Mouse (Mus musculus) B cell, adult 2 months (primary cell): ENCODE results near the gene Gm8206.
A peak's percentile ranks its signal among the peaks of the same experiment; 100 is the strongest.
"Not testable (repeated sequence)": the region's sequence is repeated elsewhere in the genome, so short reads cannot be mapped to it uniquely, and the experiment has no call there.

ENCODE experiments used
- DNase-seq, 2 experiments: peaks; one replicate each; pipeline ENCODE4 v3.0.0; 2022

Gene Gm8206

GRCm38 (mm10) chr14:6093842-6094241 is at the start of gene Gm8206:
TSS of gene Gm8206 (minus strand) at chr14:6093942.
- DNase-seq: not testable (repeated sequence)

DNA sequence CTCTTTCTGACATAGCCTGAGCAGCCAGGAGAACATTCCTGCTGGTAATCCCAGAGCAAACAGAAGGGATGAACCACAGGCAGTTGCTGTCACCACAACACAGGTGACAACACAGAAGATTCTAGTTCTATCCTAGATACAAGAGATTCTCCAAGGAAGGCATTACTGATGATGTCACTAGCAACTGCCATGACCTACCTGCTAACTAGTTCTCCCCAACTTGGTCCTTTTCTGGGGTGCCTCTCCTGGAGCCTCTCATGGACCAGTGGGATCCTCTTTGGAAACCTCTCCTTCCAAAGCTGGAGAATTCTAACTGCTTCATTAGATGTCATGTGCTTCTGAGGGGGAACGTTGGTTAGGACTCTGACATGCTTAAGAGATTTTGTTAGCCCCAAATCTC is 32.0 kb upstream of the Gm8206 start, which contains the start of gene Gm3476:
Gene Gm3476 (minus strand): TSS at position 101 of the 400 bp plus-strand sequence.
- not testable (repeated sequence) for DNase-seq

DNA sequence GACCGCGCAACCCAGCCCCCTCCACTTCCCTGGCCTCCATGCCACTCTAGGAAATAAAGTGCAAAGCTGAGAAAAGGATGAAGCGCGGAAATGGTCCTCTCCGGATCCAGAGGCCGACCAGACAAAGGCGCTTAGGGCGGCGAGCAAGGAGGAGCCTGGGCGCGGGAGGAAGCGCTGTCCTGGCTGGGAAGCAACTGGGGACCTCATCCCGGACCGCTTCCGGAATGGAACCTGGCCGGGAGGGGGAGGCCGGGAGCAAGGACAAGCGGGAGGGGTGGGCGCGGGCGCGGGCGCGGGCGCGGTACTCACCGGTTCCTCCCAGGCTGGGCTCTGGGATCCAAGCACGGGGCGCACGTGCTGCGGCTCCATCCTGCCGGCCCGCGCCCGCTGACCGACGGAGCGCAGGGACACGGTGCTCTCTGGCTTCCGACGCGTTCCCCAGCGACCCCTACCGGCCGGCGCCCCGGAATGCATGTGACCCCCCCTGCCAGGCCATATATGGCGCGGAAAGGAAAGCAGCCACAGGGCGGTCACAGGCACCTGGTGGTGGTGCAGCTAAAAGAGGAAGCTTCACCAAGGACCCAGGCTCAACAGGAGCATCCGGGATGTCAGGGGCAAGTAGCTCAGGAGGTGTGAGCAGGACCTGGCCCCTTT is 14.7 kb upstream of the Gm8206 start, which contains the start of gene Gm3468:
Gene Gm3468 (minus strand): TSS at position 394 of the 654 bp plus-strand sequence.
- DNase-seq: not testable (repeated sequence)

DNA sequence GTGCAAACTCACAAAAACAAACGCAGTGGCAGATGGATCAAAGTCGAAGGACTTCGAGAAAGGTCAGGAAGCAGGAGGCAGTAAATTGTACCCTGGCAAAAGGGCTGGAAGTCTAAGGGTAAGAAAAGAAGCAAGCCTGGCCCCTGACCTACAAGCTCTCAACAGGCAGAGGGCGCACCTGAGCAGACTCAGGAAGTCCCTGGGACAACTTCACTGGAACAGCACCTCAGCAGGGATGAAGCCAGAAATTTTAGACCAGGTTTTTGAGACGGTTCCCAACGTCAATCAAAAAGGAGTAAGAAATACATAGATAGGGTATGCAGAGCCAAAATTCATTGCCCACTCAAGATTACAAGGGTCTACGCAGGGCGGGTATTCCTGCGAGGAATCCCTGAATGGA is 13.8 kb upstream of the Gm8206 start:
- DNase-seq: not testable (repeated sequence)

DNA sequence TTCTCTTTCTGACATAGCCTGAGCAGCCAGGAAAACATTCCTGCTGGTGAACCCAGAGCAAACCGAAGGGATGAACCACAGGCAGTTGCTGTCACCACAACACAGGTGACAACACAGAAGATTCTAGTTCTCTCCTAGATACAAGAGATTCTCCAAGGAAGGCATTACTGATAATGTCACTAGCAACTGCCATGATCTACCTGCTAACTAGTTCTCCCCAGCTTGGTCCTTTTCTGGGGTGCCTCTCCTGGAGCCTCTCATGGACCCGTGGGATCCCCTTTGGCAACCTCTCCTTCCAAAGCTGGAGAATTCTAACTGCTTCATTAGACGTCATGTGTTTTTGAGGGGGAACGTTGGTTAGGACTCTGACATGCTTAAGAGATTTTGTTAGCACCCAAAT is 35.6 kb downstream of the Gm8206 start, which contains the start of gene Gm6337:
Gene Gm6337 (minus strand): TSS at position 101 of the 400 bp plus-strand sequence.
- DNase-seq: not testable (repeated sequence)

DNA sequence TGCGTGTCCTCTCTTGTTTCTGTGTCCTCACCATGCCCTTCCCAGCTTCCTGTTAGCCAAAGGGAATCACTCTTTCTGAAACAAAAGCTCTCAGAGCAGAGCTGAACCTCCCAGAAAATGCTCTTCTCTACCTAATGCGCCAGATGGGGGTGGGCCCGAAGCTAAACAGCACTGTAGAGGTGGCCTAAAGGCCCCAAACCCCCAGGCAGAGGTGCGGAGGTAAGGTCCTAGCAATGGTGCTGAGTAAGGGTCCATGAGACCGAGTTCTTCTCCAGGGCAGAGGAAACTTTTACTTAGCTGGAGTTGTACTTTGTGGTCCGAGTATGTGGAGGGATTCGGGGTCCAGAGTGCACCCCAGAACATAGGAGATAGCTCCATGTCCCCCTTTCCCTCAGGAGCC is 106.6 kb downstream of the Gm8206 start:
- peak; percentile 1 to 5 for DNase-seq

DNA sequence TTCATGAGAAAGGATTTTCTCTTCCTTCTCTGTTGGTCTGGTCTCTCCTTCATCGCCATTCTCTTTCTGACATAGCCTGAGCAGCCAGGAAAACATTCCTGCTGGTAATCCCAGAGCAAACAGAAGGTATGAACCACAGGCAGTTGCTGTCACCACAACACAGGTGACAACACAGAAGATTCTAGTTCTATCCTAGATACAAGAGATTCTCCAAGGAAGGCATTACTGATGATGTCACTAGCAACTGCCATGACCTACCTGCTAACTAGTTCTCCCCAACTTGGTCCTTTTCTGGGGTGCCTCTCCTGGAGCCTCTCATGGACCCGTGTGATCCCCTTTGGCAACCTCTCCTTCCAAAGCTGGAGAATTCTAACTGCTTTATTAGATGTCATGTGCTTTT is 114.7 kb downstream of the Gm8206 start, which contains the start of gene Gm3453:
Gene Gm3453 (minus strand): TSS at position 101 of the 400 bp plus-strand sequence.
- DNase-seq: not testable (repeated sequence)
